Mouse (Mus musculus): ENCODE results near the gene Tnip2. TPM values are rescaled to one million over a fixed set of nuclear protein-coding genes. Genes with fewer than 3 reads are reported as not detected.

Gene Tnip2
- polyA plus RNA-seq, 1 experiment from 2014 or later: 12.7 TPM

DNA sequence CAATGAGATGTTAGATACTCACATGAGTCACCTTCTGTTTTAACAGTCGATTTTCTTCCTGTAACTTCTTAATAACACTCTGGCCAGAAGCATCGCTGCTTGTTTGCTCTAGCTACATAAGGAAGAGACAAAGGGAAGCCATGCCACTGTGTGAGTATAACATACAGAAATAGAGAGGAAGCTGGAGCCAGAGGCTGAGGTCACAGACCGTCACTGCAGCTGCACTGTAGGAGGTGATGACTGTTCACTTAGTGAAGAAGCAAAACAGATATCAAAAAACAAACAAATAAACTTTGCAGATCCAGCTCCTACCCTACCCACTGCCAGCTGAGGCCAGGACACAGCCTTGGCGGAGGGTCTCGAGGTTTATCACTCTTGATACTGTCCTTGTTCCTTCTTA lies 12.9 kb downstream of the Tnip2 start:
- Histone ChIP-seq H3K4me2 (no peak overlapping the region), H3K27me3 (ENCODE audit: control insufficient read depth, insufficient read depth, low read length) (no peaks in the 10 kb centered on the region), H3K9me3 (replicated peaks; ENCODE audit: control insufficient read depth, low read length) (no peaks in the 10 kb centered on the region), H3K4me3 (ENCODE audit: low read depth, low read length) (no peak overlapping the region), H3K9ac (ENCODE audit: low read depth, low read length) (no peak overlapping the region), H3K4me1 (ENCODE audit: control insufficient read depth, insufficient read depth, low read length) (0 out of 2 replicates have a peak, but pooled peaks cover 2% of the 10 kb centered on the region), H3K36me3 (ENCODE audit: control insufficient read depth, insufficient read depth, low read length) (no peaks in the 10 kb centered on the region), H3K27ac (ENCODE audit: low read depth, low read length) (no peak overlapping the region)
- no peak for ATAC-seq (replicated peaks; ENCODE audit: insufficient number of reproducible peaks, low FRiP score, low TSS enrichment)
- 51% methylated on average over 5 of the region's 5 CpGs for WGBS (ENCODE audit: insufficient replicate concordance)

DNA sequence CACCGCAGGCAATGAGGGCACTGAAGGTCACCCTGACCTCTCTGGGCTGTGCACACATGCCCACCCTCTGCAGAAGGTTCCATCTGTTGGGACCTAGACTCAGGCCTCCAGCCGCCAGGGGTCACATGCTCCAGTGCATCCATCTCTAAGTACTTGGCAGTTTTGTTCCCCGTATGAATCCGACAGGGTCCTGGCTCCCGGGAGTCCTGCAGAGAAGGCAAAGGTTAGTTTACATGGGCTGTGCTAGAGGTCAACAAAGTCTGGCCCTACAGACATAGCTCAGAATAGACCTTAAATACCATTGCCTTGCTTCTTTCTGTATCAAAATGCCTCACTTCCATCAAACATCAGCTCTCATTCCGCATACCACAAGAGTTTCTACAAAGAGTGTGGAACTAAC lies 17.0 kb downstream of the Tnip2 start:
- no peak for ATAC-seq (replicated peaks; ENCODE audit: insufficient number of reproducible peaks, low FRiP score, low TSS enrichment)
- no peak overlapping the region for H3K4me2 ChIP-seq
- no peak overlapping the region for H3K27ac ChIP-seq (ENCODE audit: low read depth, low read length)
- no peak overlapping the region for H3K4me3 ChIP-seq (ENCODE audit: low read depth, low read length)
- H3K9me3 ChIP-seq (replicated peaks; ENCODE audit: control insufficient read depth, low read length): no peaks in the 10 kb centered on the region
- no peak overlapping the region for H3K9ac ChIP-seq (ENCODE audit: low read depth, low read length)
- 0 out of 2 replicates have a peak, but pooled peaks cover 2% of the 10 kb centered on the region for H3K4me1 ChIP-seq (ENCODE audit: control insufficient read depth, insufficient read depth, low read length)
- WGBS (ENCODE audit: insufficient replicate concordance): 82% methylated on average over 6 of the region's 6 CpGs
- no peaks in the 10 kb centered on the region for H3K27me3 ChIP-seq (ENCODE audit: control insufficient read depth, insufficient read depth, low read length)
- H3K36me3 ChIP-seq (ENCODE audit: control insufficient read depth, insufficient read depth, low read length): no peaks in the 10 kb centered on the region

DNA sequence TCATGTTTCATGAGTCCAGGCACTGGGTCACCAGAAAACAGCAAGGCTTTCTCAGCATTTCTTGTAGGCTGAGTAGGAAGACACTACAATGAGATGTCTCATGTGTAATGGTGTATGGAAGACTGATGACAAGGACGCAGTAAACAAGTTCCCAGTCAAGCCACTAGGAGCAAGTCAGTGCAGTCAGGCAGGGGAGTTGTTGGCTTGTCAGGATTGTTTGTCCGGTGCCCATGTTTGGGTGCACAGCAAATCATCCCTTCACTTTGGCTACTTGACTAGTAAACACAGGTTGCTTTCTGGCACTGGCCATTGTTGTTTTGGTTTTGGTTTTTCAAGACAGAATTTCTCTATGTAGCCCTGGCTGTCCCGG lies 24.4 kb downstream of the Tnip2 start:
- WGBS (ENCODE audit: insufficient replicate concordance): 80% methylated on average over 3 of the region's 3 CpGs

DNA sequence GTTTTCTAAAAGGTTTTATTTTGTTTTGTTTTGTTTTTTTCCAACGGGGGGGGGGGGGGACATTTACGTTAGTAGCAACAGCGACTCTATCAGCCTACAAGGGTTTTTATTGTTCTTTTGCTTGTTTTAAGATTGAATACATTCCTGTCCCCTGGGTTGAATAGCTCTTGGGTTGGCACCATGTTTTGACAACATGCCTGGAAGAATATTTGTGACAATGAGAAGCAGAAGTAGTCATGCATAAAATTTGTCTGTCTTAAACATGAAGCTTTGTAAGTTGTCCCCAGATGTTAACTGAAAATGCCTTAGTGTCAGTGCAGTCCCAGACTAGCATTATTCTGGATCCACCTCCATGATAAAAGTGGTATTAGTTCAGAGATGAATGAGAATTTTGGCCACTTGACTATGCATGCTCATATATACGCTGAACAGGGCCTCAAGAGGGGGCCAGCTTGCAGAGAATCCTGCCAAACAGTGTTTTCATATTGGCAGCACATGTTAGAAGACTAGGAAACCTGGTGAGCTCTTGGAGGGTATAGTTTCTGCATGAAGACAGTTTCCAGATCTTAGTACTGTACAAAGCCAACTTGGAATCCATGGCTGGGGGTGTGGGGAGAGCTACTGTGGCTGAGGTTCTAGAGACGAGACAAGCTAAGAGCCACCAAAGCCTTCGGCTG lies 24.9 kb downstream of the Tnip2 start:
- H3K36me3 ChIP-seq (ENCODE audit: control insufficient read depth, insufficient read depth, low read length): peaks cover 9% of the 10 kb centered on the region
- no peaks in the 10 kb centered on the region for H3K27me3 ChIP-seq (ENCODE audit: control insufficient read depth, insufficient read depth, low read length)
- no peaks in the 10 kb centered on the region for H3K9me3 ChIP-seq (replicated peaks; ENCODE audit: control insufficient read depth, low read length)
- H3K4me2 ChIP-seq: no peak overlapping the region
- H3K4me1 ChIP-seq (ENCODE audit: control insufficient read depth, insufficient read depth, low read length): no peaks in the 10 kb centered on the region
- ATAC-seq (replicated peaks; ENCODE audit: insufficient number of reproducible peaks, low FRiP score, low TSS enrichment): no peak
- no peak overlapping the region for H3K27ac ChIP-seq (ENCODE audit: low read depth, low read length)
- WGBS (ENCODE audit: insufficient replicate concordance): 75% methylated on average over 6 of the region's 6 CpGs
- no peak overlapping the region for H3K9ac ChIP-seq (ENCODE audit: low read depth, low read length)
- H3K4me3 ChIP-seq (ENCODE audit: low read depth, low read length): no peak overlapping the region

More for the DNA sequence above, 24.4 kb downstream of the Tnip2 start:
- Histone ChIP-seq H3K4me1 (ENCODE audit: control insufficient read depth, insufficient read depth, low read length) (no peaks in the 10 kb centered on the region), H3K9ac (ENCODE audit: low read depth, low read length) (no peak overlapping the region), H3K4me2 (no peak overlapping the region), H3K36me3 (ENCODE audit: control insufficient read depth, insufficient read depth, low read length) (peaks cover 9% of the 10 kb centered on the region), H3K9me3 (replicated peaks; ENCODE audit: control insufficient read depth, low read length) (no peaks in the 10 kb centered on the region), H3K4me3 (ENCODE audit: low read depth, low read length) (no peak overlapping the region), H3K27me3 (ENCODE audit: control insufficient read depth, insufficient read depth, low read length) (no peaks in the 10 kb centered on the region), H3K27ac (ENCODE audit: low read depth, low read length) (no peak overlapping the region)
- ATAC-seq (replicated peaks; ENCODE audit: insufficient number of reproducible peaks, low FRiP score, low TSS enrichment): no peak

DNA sequence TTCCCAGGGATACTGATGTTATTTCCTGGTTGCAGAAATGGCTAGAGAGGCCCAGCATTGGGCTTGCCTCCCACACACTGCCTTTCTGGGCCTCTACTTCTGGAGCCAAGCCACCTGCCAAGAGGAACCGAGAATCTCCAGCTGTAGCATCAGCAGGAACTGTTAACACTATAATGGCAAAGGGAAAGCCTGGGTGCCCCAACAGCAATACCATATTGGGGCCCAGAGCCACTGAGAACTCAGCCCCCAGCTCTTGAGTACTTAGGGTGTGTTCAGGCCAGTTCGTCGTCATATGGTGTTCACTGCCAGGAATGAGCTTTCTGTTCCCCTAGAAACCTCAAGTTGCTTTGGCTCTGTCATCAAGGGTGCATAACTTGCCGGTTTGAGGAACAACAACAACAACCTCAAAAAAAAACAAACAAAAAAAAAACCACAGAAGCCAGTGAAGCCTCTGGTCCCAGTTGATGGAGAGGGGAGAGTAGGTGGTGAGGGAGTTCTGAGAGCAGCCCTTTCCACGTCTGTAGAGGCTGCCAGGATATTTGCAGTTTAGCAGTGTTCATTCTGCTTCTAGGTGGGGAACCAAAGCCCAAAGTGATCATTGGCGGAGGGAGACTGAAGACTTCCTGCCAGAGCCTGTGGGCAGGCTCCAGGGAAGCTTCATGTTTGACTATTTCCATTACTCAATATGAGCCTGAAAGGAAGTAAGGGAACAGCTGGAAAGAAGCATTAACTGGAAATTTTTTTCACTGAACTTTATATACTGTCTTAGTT lies 26.3 kb downstream of the Tnip2 start:
- Histone ChIP-seq H3K4me1 (ENCODE audit: control insufficient read depth, insufficient read depth, low read length) (no peaks in the 10 kb centered on the region), H3K4me2 (no peak overlapping the region), H3K27ac (ENCODE audit: low read depth, low read length) (no peak overlapping the region), H3K36me3 (ENCODE audit: control insufficient read depth, insufficient read depth, low read length) (peaks cover 9% of the 10 kb centered on the region), H3K9ac (ENCODE audit: low read depth, low read length) (no peak overlapping the region), H3K9me3 (replicated peaks; ENCODE audit: control insufficient read depth, low read length) (no peaks in the 10 kb centered on the region), H3K27me3 (ENCODE audit: control insufficient read depth, insufficient read depth, low read length) (no peaks in the 10 kb centered on the region), H3K4me3 (ENCODE audit: low read depth, low read length) (no peak overlapping the region)
- WGBS (ENCODE audit: insufficient replicate concordance): 72% methylated on average over 6 of the region's 6 CpGs
- ATAC-seq (replicated peaks; ENCODE audit: insufficient number of reproducible peaks, low FRiP score, low TSS enrichment): no peak

DNA sequence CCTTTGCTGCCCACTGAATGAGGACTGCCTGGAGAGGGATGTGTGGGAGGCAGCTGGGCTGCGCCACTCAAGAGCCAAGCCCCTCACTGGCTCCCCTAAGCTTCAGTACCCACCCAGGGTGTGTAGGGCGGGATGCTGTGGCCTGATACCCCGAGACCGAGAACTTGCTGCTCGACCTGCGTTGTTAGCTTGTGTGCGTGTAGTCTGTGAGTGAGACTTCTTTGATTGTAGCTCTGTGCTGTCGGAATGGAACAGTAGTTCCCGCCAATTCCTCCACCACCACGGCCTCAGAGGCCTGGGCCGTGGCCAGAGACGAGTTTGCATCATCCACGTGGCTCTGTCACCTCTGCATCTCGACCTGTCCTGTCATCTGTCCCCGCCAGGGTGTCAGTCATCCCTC lies 28.1 kb downstream of the Tnip2 start:
- no peak overlapping the region for H3K27ac ChIP-seq (ENCODE audit: low read depth, low read length)
- WGBS (ENCODE audit: insufficient replicate concordance): 90% methylated on average over 15 of the region's 15 CpGs
- no peak for ATAC-seq (replicated peaks; ENCODE audit: insufficient number of reproducible peaks, low FRiP score, low TSS enrichment)
- no peak overlapping the region for H3K4me3 ChIP-seq (ENCODE audit: low read depth, low read length)
- no peaks in the 10 kb centered on the region for H3K9me3 ChIP-seq (replicated peaks; ENCODE audit: control insufficient read depth, low read length)
- no peak overlapping the region for H3K9ac ChIP-seq (ENCODE audit: low read depth, low read length)
- H3K4me2 ChIP-seq: no peak overlapping the region
- peaks cover 14% of the 10 kb centered on the region for H3K36me3 ChIP-seq (ENCODE audit: control insufficient read depth, insufficient read depth, low read length)
- H3K4me1 ChIP-seq (ENCODE audit: control insufficient read depth, insufficient read depth, low read length): no peaks in the 10 kb centered on the region
- H3K27me3 ChIP-seq (ENCODE audit: control insufficient read depth, insufficient read depth, low read length): no peaks in the 10 kb centered on the region

DNA sequence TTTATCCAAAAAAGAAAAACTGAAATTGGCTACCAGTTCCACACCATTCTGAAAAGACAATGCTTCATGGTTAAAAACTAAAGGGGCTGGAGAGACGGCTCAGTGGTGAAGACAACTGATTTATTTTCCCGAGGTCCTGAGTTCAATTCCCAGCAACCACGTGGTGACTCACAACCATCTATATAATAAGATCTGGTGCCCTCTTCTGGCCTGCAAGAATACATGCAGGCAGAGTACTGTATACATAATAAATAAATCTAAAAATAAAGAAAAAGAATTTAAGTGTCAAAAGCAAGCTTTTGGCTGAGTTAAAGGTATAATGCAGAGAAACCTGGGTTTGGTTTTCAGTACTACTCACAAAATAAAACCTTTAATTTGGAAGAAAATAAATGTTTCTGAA lies 32.9 kb downstream of the Tnip2 start:
- Histone ChIP-seq H3K4me1 (ENCODE audit: control insufficient read depth, insufficient read depth, low read length) (no peaks in the 10 kb centered on the region), H3K4me2 (no peak overlapping the region), H3K27me3 (ENCODE audit: control insufficient read depth, insufficient read depth, low read length) (no peaks in the 10 kb centered on the region), H3K9me3 (replicated peaks; ENCODE audit: control insufficient read depth, low read length) (no peaks in the 10 kb centered on the region), H3K9ac (ENCODE audit: low read depth, low read length) (no peak overlapping the region), H3K36me3 (ENCODE audit: control insufficient read depth, insufficient read depth, low read length) (peaks cover 39% of the 10 kb centered on the region), H3K27ac (ENCODE audit: low read depth, low read length) (no peak overlapping the region), H3K4me3 (ENCODE audit: low read depth, low read length) (no peak overlapping the region)
- no peak for ATAC-seq (replicated peaks; ENCODE audit: insufficient number of reproducible peaks, low FRiP score, low TSS enrichment)
- WGBS (ENCODE audit: insufficient replicate concordance): 82% methylated on average over 3 of the region's 3 CpGs

DNA sequence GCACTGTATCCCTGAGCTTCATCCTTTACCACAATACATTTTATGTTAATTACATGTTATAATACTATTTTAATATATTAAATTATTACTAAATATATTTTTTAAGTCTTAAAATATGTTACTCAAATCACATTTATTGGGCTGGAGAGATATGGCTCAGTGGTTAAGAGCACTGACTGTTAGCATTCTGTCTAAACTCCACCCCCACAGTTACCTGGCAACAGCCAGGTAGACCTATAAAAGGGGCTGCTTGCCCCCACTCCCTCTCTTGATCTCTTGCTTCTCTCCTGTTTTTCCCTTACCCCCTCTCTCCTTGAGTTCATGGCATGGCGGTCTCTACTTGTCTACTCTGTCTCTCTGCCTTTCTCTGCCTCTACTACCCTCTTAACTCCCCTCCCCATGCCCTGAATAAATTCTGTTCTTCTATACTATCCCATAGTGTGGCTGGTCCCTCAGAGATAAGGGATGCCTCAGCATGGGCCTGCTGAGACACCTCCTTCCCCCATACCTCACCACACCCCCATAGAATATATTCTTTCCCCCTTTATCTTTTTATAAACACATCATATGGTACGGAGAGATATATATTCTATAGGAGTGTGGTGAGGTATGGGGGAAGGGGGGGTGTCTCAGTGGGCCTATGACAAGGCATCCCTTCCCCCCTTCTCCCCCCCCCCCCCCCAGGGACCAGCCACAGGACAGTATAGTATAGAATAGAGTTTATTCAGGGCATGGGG lies 45.6 kb downstream of the Tnip2 start:
- H3K4me2 ChIP-seq: no peak overlapping the region
- H3K9me3 ChIP-seq (replicated peaks; ENCODE audit: control insufficient read depth, low read length): no peaks in the 10 kb centered on the region
- H3K36me3 ChIP-seq (ENCODE audit: control insufficient read depth, insufficient read depth, low read length): peaks cover 29% of the 10 kb centered on the region
- no peaks in the 10 kb centered on the region for H3K4me1 ChIP-seq (ENCODE audit: control insufficient read depth, insufficient read depth, low read length)
- H3K4me3 ChIP-seq (ENCODE audit: low read depth, low read length): no peak overlapping the region
- no peak overlapping the region for H3K9ac ChIP-seq (ENCODE audit: low read depth, low read length)
- no peak for ATAC-seq (replicated peaks; ENCODE audit: insufficient number of reproducible peaks, low FRiP score, low TSS enrichment)
- H3K27me3 ChIP-seq (ENCODE audit: control insufficient read depth, insufficient read depth, low read length): no peaks in the 10 kb centered on the region
- no peak overlapping the region for H3K27ac ChIP-seq (ENCODE audit: low read depth, low read length)
- WGBS (ENCODE audit: insufficient replicate concordance): 91% methylated on average over 2 of the region's 2 CpGs

Data from heart, embryonic 11.5 days (tissue).